ENCODE assay signal across 8 mouse cellular contexts in genomic region chr5:115977757-115978156, GRCm38 (mm10). TPM values are rescaled to one million over a fixed set of nuclear protein-coding genes. Genes with fewer than 3 reads are reported as not detected.
DNase-seq lines count a peak whose midpoint lies in the region; TF ChIP-seq lines count a peak whose summit lies in the region.

No protein-coding gene starts in this region.

- H3K36me3 ChIP-seq in macrophage (ENCODE audit: inconsistent target): no peaks in the 10 kb centered on the region

- H3K27ac ChIP-seq in gastrocnemius, adult 2 months: peak overlapping the region; percentile 72
- H3K27ac ChIP-seq in macrophage: peak overlapping the region; percentile 68

- no peaks in the 10 kb centered on the region for H3K79me2 ChIP-seq in macrophage (ENCODE audit: inconsistent target)

- no peak for TF ChIP-seq CTCF in gastrocnemius, adult 2 months (IDR thresholded peaks at IDR 0.05)

- WGBS in macrophage (ENCODE audit: missing documents): 20% methylated on average over 10 of the region's 10 CpGs

- peak; percentile 43 for DNase-seq in gastrocnemius, adult 2 months
- no peak for DNase-seq in gastrocnemius, postnatal 10 days
- DNase-seq in heart, adult 8-10 months (ENCODE audit: low spot score): peak; percentile 72
- DNase-seq in kidney, adult 9 months: peak; percentile 73
- DNase-seq in thymus, postnatal 36 days: no peak
- DNase-seq in frontal cortex, postnatal 36 days (ENCODE audit: low spot score in 2 of 2): no peak
- DNase-seq in right cerebral cortex, postnatal 14 days: no peak

- H3K4me3 ChIP-seq in gastrocnemius, adult 2 months: peak overlapping the region; percentile 2; the same call in 1 of the 2 replicates
- H3K4me3 ChIP-seq in macrophage (ENCODE audit: inconsistent target): no peak overlapping the region

- intact Hi-C loops in gastrocnemius, adult 2 months (cut with DNase I): no loop called here

RNA-seq across cellular contexts. Expression of gene Prkab1, which starts 46.6 kb away (rescaled TPM):
- total RNA-seq in gastrocnemius, adult 2 months (2021): 10 to 100 TPM; 11.0 to 11.1 TPM
- total RNA-seq in gastrocnemius, postnatal 10 days (2021): 10 to 100 TPM; 17.7 to 23.6 TPM
- 10 to 100 TPM; 43.4 to 62.6 (median 47.1) TPM for total RNA-seq in heart, adult 8-10 months (2022)
- 10 to 100 TPM; 26.5 to 87.4 (median 55.9) TPM for total RNA-seq in macrophage (2018; cell fraction: chromatin; rRNA removed)
- 10 to 100 TPM; 22.5 to 38.7 (median 30.9) TPM for total RNA-seq in macrophage (2018; cell fraction: cytosol; rRNA removed)
- total RNA-seq in macrophage (2018; cell fraction: nucleus; rRNA removed): 10 to 100 TPM; 31.8 to 67.9 (median 41.8) TPM
- 28.3 to 36.5 TPM (median 36.2 TPM) in 3 replicates for polyA plus RNA-seq in macrophage (2018)

Comparison
In these comparisons a context has a peak if more than half of its experiments do, and no peak if none do; other contexts are left out.
1. DNase-seq: peak in gastrocnemius, adult 2 months (single experiment), heart, adult 8-10 months (single experiment) and kidney, adult 9 months (single experiment); none in gastrocnemius, postnatal 10 days (single experiment), thymus, postnatal 36 days (0 of 2), frontal cortex, postnatal 36 days (0 of 2) and right cerebral cortex, postnatal 14 days (single experiment).